Mouse (Mus musculus): ENCODE measurements around the gene Papss1. TPM values are rescaled to one million over a fixed set of nuclear protein-coding genes. Genes with fewer than 3 reads are reported as not detected.

The Papss1 gene
- 8.6 and 8.9 TPM in 2 replicates for polyA plus RNA-seq (2015; fragmentation: Nextera tagmentation; extraction: Ambion mirVana)

- peaks cover 13% of the 10 kb centered on the region for H3K4me1 ChIP-seq (ENCODE audit: control insufficient read depth, low read depth, low read length)
- peak within 1 kb of the TSS; percentile 92 for H3K4me2 ChIP-seq (ENCODE audit: low read depth, low read length)
- peak within 1 kb of the TSS; percentile 59 for H3K27ac ChIP-seq (ENCODE audit: low read length)
- H3K27me3 ChIP-seq (ENCODE audit: control insufficient read depth, insufficient read depth, low read depth, low read length): no peaks in the 10 kb centered on the region
- H3K4me3 ChIP-seq (ENCODE audit: low read depth, low read length): peak within 1 kb of the TSS; percentile 82
- peak within 1 kb of the TSS; percentile 76 for H3K9ac ChIP-seq (ENCODE audit: low read depth, low read length)
- H3K9me3 ChIP-seq (replicated peaks; ENCODE audit: control insufficient read depth, low read length): no peaks in the 10 kb centered on the region
- H3K36me3 ChIP-seq (ENCODE audit: control insufficient read depth, insufficient read depth): no peaks in the 10 kb centered on the region
- under 1% methylated on average over 72 of the region's 73 CpGs for WGBS (ENCODE audit: insufficient replicate concordance)
- peak; percentile 98 for ATAC-seq (ENCODE audit: low read depth)
These were observed at the start of gene Papss1 for GRCm38 (mm10) chr3:131564430-131565256. Gene Papss1 (plus strand): TSS chr3:131564768.

DNA sequence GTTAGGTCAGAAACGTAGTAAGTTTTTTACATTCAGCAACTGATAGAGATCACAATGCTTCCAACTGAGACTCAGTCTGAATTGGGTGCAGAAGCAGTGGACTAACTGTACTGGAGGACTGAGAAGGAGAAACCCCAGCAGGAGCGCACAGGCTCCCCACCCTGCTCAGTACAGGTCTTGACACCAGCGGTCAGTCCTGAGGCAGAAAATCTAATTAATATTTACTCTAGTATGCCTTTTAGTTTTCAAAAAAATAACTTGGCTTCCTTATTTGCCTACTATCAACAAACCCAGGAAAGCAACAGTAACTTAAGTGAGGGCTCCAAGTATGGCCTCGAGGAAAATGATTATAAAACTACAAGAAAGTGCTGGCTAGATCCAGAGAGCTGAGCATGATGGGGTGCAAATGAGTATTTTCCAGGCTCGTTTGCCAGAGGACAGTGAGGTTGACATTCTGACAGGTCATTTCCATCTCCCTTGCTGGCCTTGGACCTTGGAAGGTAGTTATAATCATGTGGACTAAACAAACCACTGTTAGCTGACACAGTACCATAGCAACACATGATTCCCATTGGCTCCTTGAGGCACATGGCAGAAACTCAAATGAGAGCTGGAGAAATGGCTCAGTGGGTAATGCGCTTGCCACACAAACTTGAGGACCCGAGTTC, 48.1 kb upstream of the Papss1 start:
- no peaks in the 10 kb centered on the region for H3K36me3 ChIP-seq (ENCODE audit: control insufficient read depth, insufficient read depth)
- no peak overlapping the region for H3K4me2 ChIP-seq (ENCODE audit: low read depth, low read length)
- no peaks in the 10 kb centered on the region for H3K9me3 ChIP-seq (replicated peaks; ENCODE audit: control insufficient read depth, low read length)
- H3K4me3 ChIP-seq (ENCODE audit: low read depth, low read length): no peak overlapping the region
- 55% methylated on average over 7 of the region's 7 CpGs for WGBS (ENCODE audit: insufficient replicate concordance)
- H3K9ac ChIP-seq (ENCODE audit: low read depth, low read length): no peak overlapping the region
- no peak for ATAC-seq (ENCODE audit: low read depth)
- no peaks in the 10 kb centered on the region for H3K27me3 ChIP-seq (ENCODE audit: control insufficient read depth, insufficient read depth, low read depth, low read length)
- no peaks in the 10 kb centered on the region for H3K4me1 ChIP-seq (ENCODE audit: control insufficient read depth, low read depth, low read length)
- no peak overlapping the region for H3K27ac ChIP-seq (ENCODE audit: low read length)

GRCm38 (mm10) chr3:131517756-131518155, 46.8 kb upstream of the Papss1 start:
- ATAC-seq (ENCODE audit: low read depth): no peak
- H3K9me3 ChIP-seq (replicated peaks; ENCODE audit: control insufficient read depth, low read length): no peaks in the 10 kb centered on the region
- no peak overlapping the region for H3K9ac ChIP-seq (ENCODE audit: low read depth, low read length)
- H3K4me2 ChIP-seq (ENCODE audit: low read depth, low read length): no peak overlapping the region
- no peaks in the 10 kb centered on the region for H3K27me3 ChIP-seq (ENCODE audit: control insufficient read depth, insufficient read depth, low read depth, low read length)
- 63% methylated on average over 6 of the region's 6 CpGs for WGBS (ENCODE audit: insufficient replicate concordance)
- H3K4me3 ChIP-seq (ENCODE audit: low read depth, low read length): no peak overlapping the region
- H3K36me3 ChIP-seq (ENCODE audit: control insufficient read depth, insufficient read depth): no peaks in the 10 kb centered on the region
- H3K27ac ChIP-seq (ENCODE audit: low read length): no peak overlapping the region
- no peaks in the 10 kb centered on the region for H3K4me1 ChIP-seq (ENCODE audit: control insufficient read depth, low read depth, low read length)

DNA sequence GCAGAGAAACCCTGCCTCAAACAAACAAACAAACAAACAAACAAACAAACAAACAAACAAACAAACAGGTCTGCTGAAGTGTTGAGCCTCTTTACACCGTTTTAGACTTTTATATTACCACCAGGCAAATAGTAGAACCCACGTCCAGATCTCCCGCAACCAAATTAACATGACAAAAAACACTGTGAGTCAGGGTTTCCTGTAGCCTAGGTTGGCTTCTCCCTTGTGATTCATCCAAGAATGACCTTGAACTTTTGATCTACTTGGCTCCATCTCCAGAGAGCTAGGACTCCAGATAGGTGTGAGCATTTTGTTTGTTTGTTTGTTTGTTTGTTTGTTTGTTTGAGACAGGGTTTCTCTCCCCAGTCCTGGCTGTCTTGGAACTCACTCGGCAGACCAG, 43.4 kb upstream of the Papss1 start:
- Histone ChIP-seq H3K36me3 (ENCODE audit: control insufficient read depth, insufficient read depth) (no peaks in the 10 kb centered on the region), H3K4me1 (ENCODE audit: control insufficient read depth, low read depth, low read length) (no peaks in the 10 kb centered on the region), H3K9ac (ENCODE audit: low read depth, low read length) (no peak overlapping the region), H3K4me3 (ENCODE audit: low read depth, low read length) (no peak overlapping the region), H3K4me2 (ENCODE audit: low read depth, low read length) (no peak overlapping the region), H3K27ac (ENCODE audit: low read length) (no peak overlapping the region), H3K27me3 (ENCODE audit: control insufficient read depth, insufficient read depth, low read depth, low read length) (no peaks in the 10 kb centered on the region), H3K9me3 (replicated peaks; ENCODE audit: control insufficient read depth, low read length) (no peaks in the 10 kb centered on the region)
- no peak for ATAC-seq (ENCODE audit: low read depth)
- 46% methylated on average over 4 of the region's 4 CpGs for WGBS (ENCODE audit: insufficient replicate concordance)

GRCm38 (mm10) chr3:131522243-131522642, 42.3 kb upstream of the Papss1 start:
- ATAC-seq (ENCODE audit: low read depth): no peak
- no peaks in the 10 kb centered on the region for H3K36me3 ChIP-seq (ENCODE audit: control insufficient read depth, insufficient read depth)
- H3K9me3 ChIP-seq (replicated peaks; ENCODE audit: control insufficient read depth, low read length): no peaks in the 10 kb centered on the region
- H3K27me3 ChIP-seq (ENCODE audit: control insufficient read depth, insufficient read depth, low read depth, low read length): no peaks in the 10 kb centered on the region
- H3K4me1 ChIP-seq (ENCODE audit: control insufficient read depth, low read depth, low read length): no peaks in the 10 kb centered on the region
- no peak overlapping the region for H3K9ac ChIP-seq (ENCODE audit: low read depth, low read length)
- H3K4me3 ChIP-seq (ENCODE audit: low read depth, low read length): no peak overlapping the region
- WGBS (ENCODE audit: insufficient replicate concordance): 53% methylated on average over 7 of the region's 7 CpGs
- no peak overlapping the region for H3K27ac ChIP-seq (ENCODE audit: low read length)
- no peak overlapping the region for H3K4me2 ChIP-seq (ENCODE audit: low read depth, low read length)

- no peak overlapping the region for H3K27ac ChIP-seq (ENCODE audit: low read length)
- no peaks in the 10 kb centered on the region for H3K27me3 ChIP-seq (ENCODE audit: control insufficient read depth, insufficient read depth, low read depth, low read length)
- H3K4me2 ChIP-seq (ENCODE audit: low read depth, low read length): no peak overlapping the region
- H3K4me1 ChIP-seq (ENCODE audit: control insufficient read depth, low read depth, low read length): no peaks in the 10 kb centered on the region
- no peaks in the 10 kb centered on the region for H3K9me3 ChIP-seq (replicated peaks; ENCODE audit: control insufficient read depth, low read length)
- H3K4me3 ChIP-seq (ENCODE audit: low read depth, low read length): no peak overlapping the region
- no peak overlapping the region for H3K9ac ChIP-seq (ENCODE audit: low read depth, low read length)
- no peak for ATAC-seq (ENCODE audit: low read depth)
- no peaks in the 10 kb centered on the region for H3K36me3 ChIP-seq (ENCODE audit: control insufficient read depth, insufficient read depth)
- 60% methylated on average over 9 of the region's 9 CpGs for WGBS (ENCODE audit: insufficient replicate concordance)
These were observed 40.8 kb upstream of the Papss1 start for GRCm38 (mm10) chr3:131523749-131524148.

DNA sequence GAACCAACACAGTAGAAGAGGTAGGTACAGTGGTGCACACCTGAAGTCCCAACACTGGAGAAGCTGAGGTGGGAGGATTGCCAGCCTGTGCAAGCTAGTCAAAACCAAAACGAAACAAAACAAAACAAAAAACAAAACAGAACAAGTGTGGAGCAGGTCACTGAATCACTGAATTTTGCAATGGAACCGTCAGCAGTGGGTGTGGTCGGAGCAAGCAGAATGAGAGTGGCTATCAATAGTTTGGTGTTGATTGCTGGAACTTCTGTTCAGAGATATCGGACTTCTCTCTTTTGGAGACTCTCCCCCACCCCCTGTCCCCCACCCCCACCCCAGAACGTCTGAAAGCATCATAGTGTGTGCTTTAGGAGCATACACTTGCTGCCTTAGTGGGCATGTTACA, 40.4 kb upstream of the Papss1 start:
- Histone ChIP-seq H3K9ac (ENCODE audit: low read depth, low read length) (no peak overlapping the region), H3K4me1 (ENCODE audit: control insufficient read depth, low read depth, low read length) (no peaks in the 10 kb centered on the region), H3K4me3 (ENCODE audit: low read depth, low read length) (no peak overlapping the region), H3K27me3 (ENCODE audit: control insufficient read depth, insufficient read depth, low read depth, low read length) (no peaks in the 10 kb centered on the region), H3K4me2 (ENCODE audit: low read depth, low read length) (no peak overlapping the region), H3K9me3 (replicated peaks; ENCODE audit: control insufficient read depth, low read length) (no peaks in the 10 kb centered on the region), H3K36me3 (ENCODE audit: control insufficient read depth, insufficient read depth) (no peaks in the 10 kb centered on the region), H3K27ac (ENCODE audit: low read length) (no peak overlapping the region)
- ATAC-seq (ENCODE audit: low read depth): no peak
- WGBS (ENCODE audit: insufficient replicate concordance): 36% methylated on average over 5 of the region's 5 CpGs

GRCm38 (mm10) chr3:131524779-131525178, 39.8 kb upstream of the Papss1 start:
- no peak overlapping the region for H3K4me3 ChIP-seq (ENCODE audit: low read depth, low read length)
- WGBS (ENCODE audit: insufficient replicate concordance): 19% methylated on average over 11 of the region's 11 CpGs
- H3K4me2 ChIP-seq (ENCODE audit: low read depth, low read length): no peak overlapping the region
- no peaks in the 10 kb centered on the region for H3K9me3 ChIP-seq (replicated peaks; ENCODE audit: control insufficient read depth, low read length)
- no peaks in the 10 kb centered on the region for H3K36me3 ChIP-seq (ENCODE audit: control insufficient read depth, insufficient read depth)
- H3K27me3 ChIP-seq (ENCODE audit: control insufficient read depth, insufficient read depth, low read depth, low read length): no peaks in the 10 kb centered on the region
- no peak overlapping the region for H3K9ac ChIP-seq (ENCODE audit: low read depth, low read length)
- no peak overlapping the region for H3K27ac ChIP-seq (ENCODE audit: low read length)
- ATAC-seq (ENCODE audit: low read depth): no peak
- no peaks in the 10 kb centered on the region for H3K4me1 ChIP-seq (ENCODE audit: control insufficient read depth, low read depth, low read length)

GRCm38 (mm10) chr3:131525229-131525628, 39.3 kb upstream of the Papss1 start:
- H3K27me3 ChIP-seq (ENCODE audit: control insufficient read depth, insufficient read depth, low read depth, low read length): no peaks in the 10 kb centered on the region
- ATAC-seq (ENCODE audit: low read depth): no peak
- no peak overlapping the region for H3K9ac ChIP-seq (ENCODE audit: low read depth, low read length)
- H3K36me3 ChIP-seq (ENCODE audit: control insufficient read depth, insufficient read depth): no peaks in the 10 kb centered on the region
- WGBS (ENCODE audit: insufficient replicate concordance): 47% methylated on average over 3 of the region's 3 CpGs
- H3K4me3 ChIP-seq (ENCODE audit: low read depth, low read length): no peak overlapping the region
- H3K27ac ChIP-seq (ENCODE audit: low read length): no peak overlapping the region
- H3K4me1 ChIP-seq (ENCODE audit: control insufficient read depth, low read depth, low read length): no peaks in the 10 kb centered on the region
- H3K4me2 ChIP-seq (ENCODE audit: low read depth, low read length): no peak overlapping the region
- no peaks in the 10 kb centered on the region for H3K9me3 ChIP-seq (replicated peaks; ENCODE audit: control insufficient read depth, low read length)

All from liver, embryonic 16.5 days (tissue).